Comparison of ENCODE assay signal across 20 mouse cellular contexts in the genomic region with DNA sequence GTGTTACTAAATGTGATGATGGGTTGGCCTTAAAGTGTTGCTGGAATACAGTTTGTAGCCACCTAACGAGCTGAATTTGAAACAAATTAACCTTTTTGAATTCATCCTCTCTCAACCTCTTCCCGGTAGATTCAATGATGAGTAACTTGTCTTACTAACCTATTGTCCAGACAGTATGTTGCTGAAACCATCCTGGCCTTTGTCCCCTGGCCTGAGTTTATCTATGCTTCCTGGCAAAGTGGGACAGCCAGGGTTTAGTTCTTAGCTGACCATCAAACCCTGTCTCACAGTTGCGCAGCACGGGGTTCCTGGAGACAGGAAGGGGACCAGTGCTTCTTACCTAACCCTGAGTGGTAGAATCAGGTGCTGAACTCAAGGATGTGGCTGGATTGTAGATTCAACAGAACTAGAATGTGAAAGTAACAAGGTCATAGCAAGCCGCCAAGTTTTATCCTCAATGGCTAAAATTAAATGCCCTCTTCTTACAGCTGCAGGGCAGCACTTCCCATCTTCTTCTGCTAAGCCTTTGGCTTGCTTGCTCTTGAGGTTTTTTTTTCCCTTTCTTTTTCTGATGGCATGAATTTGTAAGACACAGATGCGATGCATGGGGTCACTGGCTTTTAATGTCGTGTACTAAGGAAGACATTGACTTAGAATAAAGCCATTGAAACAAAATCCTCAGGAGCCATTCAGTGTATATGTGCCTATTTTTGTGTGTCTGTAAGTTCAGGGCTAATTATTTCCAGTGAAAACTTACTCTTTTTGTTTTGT. TPM values are rescaled to one million over a fixed set of nuclear protein-coding genes. Genes with fewer than 3 reads are reported as not detected.
DNase-seq lines count a peak whose midpoint lies in the region; ATAC-seq and TF ChIP-seq lines count a peak whose summit lies in the region.
"Had no signal": no experiment of that assay in that cellular context is flagged by ENCODE, and none has a peak within 500 bp of the region (broad histone marks: within the 10 kb centered on the region; RNA-seq: fewer than 3 reads in every experiment).

No protein-coding gene starts in this region.

- H3K36me3 ChIP-seq in heart, embryonic 16.5 days (ENCODE audit: control insufficient read depth, insufficient read depth), result no peaks in the 10 kb centered on the region
- H3K36me3 ChIP-seq in liver, embryonic 15.5 days (replicated peaks), result no peaks in the 10 kb centered on the region
- H3K36me3 ChIP-seq in ES-E14 (ENCODE audit: control insufficient read depth, insufficient read depth, low read length, poor library complexity, severe bottlenecking), result no peaks in the 10 kb centered on the region
- peaks cover 10% of the 10 kb centered on the region for H3K36me3 ChIP-seq in midbrain, embryonic 10.5 days
- H3K36me3 ChIP-seq: embryonic facial prominence, embryonic 15.5 days; limb, embryonic 15.5 days; lung, embryonic 15.5 days had no signal

- no peak for ATAC-seq in heart, embryonic 16.5 days (replicated peaks; ENCODE audit: extremely low read depth, insufficient read depth, low FRiP score)
- no peak for ATAC-seq in liver, embryonic 15.5 days (ENCODE audit: insufficient read depth)
- ATAC-seq: forebrain, embryonic 14.5 days; hindbrain, postnatal 0 days; intestine, embryonic 16.5 days had no signal

- 75% methylated on average over 7 of the region's 7 CpGs for WGBS in heart, embryonic 16.5 days
- WGBS in liver, embryonic 15.5 days (ENCODE audit: insufficient replicate concordance), result 58% methylated on average over 7 of the region's 7 CpGs
- 75% methylated on average over 7 of the region's 7 CpGs for WGBS in midbrain, embryonic 10.5 days

- H3K4me1 ChIP-seq in heart, embryonic 16.5 days (ENCODE audit: control insufficient read depth, insufficient read depth, low read length), result peaks cover 39% of the 10 kb centered on the region
- peaks cover 51% of the 10 kb centered on the region for H3K4me1 ChIP-seq in liver, embryonic 15.5 days (replicated peaks)
- H3K4me1 ChIP-seq in ES-E14 (ENCODE audit: control insufficient read depth in 2 of 2, insufficient read depth in 2 of 2, low read length in 2 of 2, poor library complexity in 1 of 2), result peaks cover 0 to 22% of the 10 kb centered on the region in 2 experiments; a peak in 2 of 4 replicates
- peaks cover 27% of the 10 kb centered on the region for H3K4me1 ChIP-seq in brown adipose tissue, adult 24 weeks (ENCODE audit: control insufficient read depth, insufficient read depth, insufficient read length, low read length)
- peaks cover 72% of the 10 kb centered on the region for H3K4me1 ChIP-seq in midbrain, embryonic 10.5 days

- H3K9ac ChIP-seq in heart, embryonic 16.5 days (ENCODE audit: low read length), result no peak overlapping the region
- no peak overlapping the region for H3K9ac ChIP-seq in liver, embryonic 15.5 days
- H3K9ac ChIP-seq in ES-E14 (ENCODE audit: insufficient read depth, low read depth, low read length, poor library complexity, severe bottlenecking), result no peak overlapping the region
- H3K9ac ChIP-seq: embryonic facial prominence, embryonic 15.5 days; limb, embryonic 15.5 days; lung, embryonic 15.5 days had no signal

- no peak overlapping the region for H3K4me3 ChIP-seq in heart, embryonic 16.5 days (ENCODE audit: low read length)
- H3K4me3 ChIP-seq in liver, embryonic 15.5 days (replicated peaks), result no peak overlapping the region
- no peak overlapping the region for H3K4me3 ChIP-seq in ES-E14 (ENCODE audit: insufficient read depth in 1 of 2, low read depth in 1 of 2, low read length in 2 of 2, poor library complexity in 1 of 2, severe bottlenecking in 1 of 2)
- H3K4me3 ChIP-seq in brown adipose tissue, adult 24 weeks (ENCODE audit: insufficient read depth, low read depth, low read length), result no peak overlapping the region
- no peak overlapping the region for H3K4me3 ChIP-seq in midbrain, embryonic 10.5 days
- H3K4me3 ChIP-seq: embryonic facial prominence, embryonic 15.5 days; hindbrain, embryonic 10.5 days; limb, embryonic 15.5 days; lung, embryonic 15.5 days had no signal

- no peak for DNase-seq in heart, postnatal 4 days
- DNase-seq in liver (no peak), ES-E14 (ENCODE audit: low read depth, low spot score) (no peak)
- no peak for DNase-seq in midbrain, embryonic 10.5 days (ENCODE audit: low spot score)
- DNase-seq: adrenal gland, postnatal 25 days; cerebellum, adult 11 months; cerebellum, adult 9-11 months; left cerebral cortex, postnatal 4 days; midbrain, embryonic 14.5 days had no signal

- peak overlapping the region; percentile 39 for H3K27ac ChIP-seq in heart, embryonic 16.5 days (ENCODE audit: low read length)
- no peak overlapping the region; the same call in 1 of the 2 replicates for H3K27ac ChIP-seq in liver, embryonic 15.5 days (replicated peaks)
- H3K27ac ChIP-seq in ES-E14 (ENCODE audit: insufficient read depth, low read depth, low read length, poor library complexity, severe bottlenecking), result no peak overlapping the region
- 0 out of 2 replicates have a peak overlapping the region, but pooled peaks have one; percentile 18 for H3K27ac ChIP-seq in brown adipose tissue, adult 24 weeks (replicated peaks; ENCODE audit: low read depth, low read length)
- no peak overlapping the region for H3K27ac ChIP-seq in midbrain, embryonic 10.5 days (replicated peaks)
- H3K27ac ChIP-seq: embryonic facial prominence, embryonic 15.5 days; hindbrain, embryonic 10.5 days; hindbrain, postnatal 0 days; limb, embryonic 15.5 days; lung, embryonic 15.5 days; stomach, postnatal 0 days had no signal

- H3K9me3 ChIP-seq in heart, embryonic 16.5 days (replicated peaks; ENCODE audit: control insufficient read depth, low read length), result no peaks in the 10 kb centered on the region
- H3K9me3 ChIP-seq in liver, embryonic 15.5 days (replicated peaks), result no peaks in the 10 kb centered on the region
- no peaks in the 10 kb centered on the region for H3K9me3 ChIP-seq in ES-E14 (ENCODE audit: control insufficient read depth, insufficient read depth, low read depth, low read length)
- no peaks in the 10 kb centered on the region for H3K9me3 ChIP-seq in midbrain, embryonic 10.5 days (replicated peaks)
- H3K9me3 ChIP-seq: embryonic facial prominence, embryonic 15.5 days; hindbrain, embryonic 10.5 days; limb, embryonic 15.5 days; lung, embryonic 15.5 days had no signal

- H3K4me2 ChIP-seq in heart, embryonic 16.5 days (ENCODE audit: low read depth, low read length), result peak overlapping the region; percentile 28
- H3K4me2 ChIP-seq in liver, embryonic 15.5 days, result peak overlapping the region; percentile 10; the same call in 1 of the 2 replicates
- H3K4me2 ChIP-seq: embryonic facial prominence, embryonic 15.5 days; limb, embryonic 15.5 days; lung, embryonic 15.5 days had no signal

- in situ Hi-C loops in ES-E14 (cut with MboI; ENCODE audit: low sequenced_read_pairs in 2 of 2, unreplicated experiment in 2 of 2), result no loop called here

- no peaks in the 10 kb centered on the region for H3K27me3 ChIP-seq in heart, embryonic 16.5 days (ENCODE audit: control insufficient read depth, insufficient read depth, low read length)
- peaks cover 62% of the 10 kb centered on the region for H3K27me3 ChIP-seq in liver, embryonic 15.5 days
- H3K27me3 ChIP-seq in midbrain, embryonic 10.5 days (ENCODE audit: low read depth, poor library complexity, severe bottlenecking), result no peaks in the 10 kb centered on the region
- H3K27me3 ChIP-seq: embryonic facial prominence, embryonic 15.5 days; limb, embryonic 15.5 days; lung, embryonic 15.5 days had no signal

TF ChIP-seq in ES-E14, 5 proteins besides CTCF, POLR2A, EP300 and RAD21:
- TF ChIP-seq ZNF384 (IDR thresholded peaks at IDR 0.05; ENCODE audit: low read depth, low read length), result peak; percentile 55; the same call in 1 of the 2 replicates
- no peak for TF ChIP-seq CHD2 (IDR thresholded peaks at IDR 0.05; ENCODE audit: low read depth, low read length)
- TF ChIP-seq MAFK (IDR thresholded peaks at IDR 0.05; ENCODE audit: insufficient read depth, low read depth, low read length), result no peak
- TF ChIP-seq HCFC1 (IDR thresholded peaks at IDR 0.05; ENCODE audit: borderline replicate concordance, insufficient read depth, low read length), result no peak
- TF ChIP-seq ZC3H11A (IDR thresholded peaks at IDR 0.05; ENCODE audit: borderline replicate concordance, low read depth, low read length), result no peak

RNA-seq across cellular contexts. Expression of a gene that starts 7.2 kb away (rescaled TPM):
- polyA plus RNA-seq in heart, embryonic 16.5 days (2015; fragmentation: Nextera tagmentation; extraction: Ambion mirVana), result 14.2 and 17.0 TPM in 2 replicates
- total RNA-seq in heart, postnatal 4 days (2021), result 10 to 100 TPM; 37.9 to 50.7 TPM
- polyA plus RNA-seq in liver, embryonic 15.5 days (2015; fragmentation: Nextera tagmentation; extraction: Ambion mirVana), result 46.4 and 50.4 TPM in 2 replicates
- 28.6 and 35.8 TPM in 2 replicates for total RNA-seq in ES-E14 (2012; rRNA removed)
- polyA plus RNA-seq in brown adipose tissue, adult 24 weeks (2012; ENCODE audit: insufficient read depth, insufficient read length, missing spikeins), result 35.6 and 57.0 TPM in 2 replicates
- 49.5 and 53.0 TPM in 2 replicates for polyA plus RNA-seq in midbrain, embryonic 10.5 days (2016; fragmentation: Nextera tagmentation; extraction: Ambion mirVana)

RNA-seq across cellular contexts. Expression of a gene that starts 7.5 kb away (rescaled TPM):
- 51.8 and 58.3 TPM in 2 replicates for polyA plus RNA-seq in heart, embryonic 16.5 days (2015; fragmentation: Nextera tagmentation; extraction: Ambion mirVana)
- 10 to 100 TPM; 29.7 to 31.2 TPM for total RNA-seq in heart, postnatal 4 days (2021)
- 33.5 and 33.7 TPM in 2 replicates for polyA plus RNA-seq in liver, embryonic 15.5 days (2015; fragmentation: Nextera tagmentation; extraction: Ambion mirVana)
- total RNA-seq in ES-E14 (2012; rRNA removed), result 19.0 and 29.7 TPM in 2 replicates
- 41.2 and 41.5 TPM in 2 replicates for polyA plus RNA-seq in brown adipose tissue, adult 24 weeks (2012; ENCODE audit: insufficient read depth, insufficient read length, missing spikeins)
- polyA plus RNA-seq in midbrain, embryonic 10.5 days (2016; fragmentation: Nextera tagmentation; extraction: Ambion mirVana), result 71.2 and 72.5 TPM in 2 replicates

RNA-seq across cellular contexts. Expression of a gene that starts 47.7 kb away (rescaled TPM):
- 10.8 and 11.4 TPM in 2 replicates for polyA plus RNA-seq in heart, embryonic 16.5 days (2015; fragmentation: Nextera tagmentation; extraction: Ambion mirVana)
- 10 to 100 TPM; 15.5 to 15.7 TPM for total RNA-seq in heart, postnatal 4 days (2021)
- polyA plus RNA-seq in liver, embryonic 15.5 days (2015; fragmentation: Nextera tagmentation; extraction: Ambion mirVana), result 32.8 and 34.7 TPM in 2 replicates
- 35.6 and 38.8 TPM in 2 replicates for total RNA-seq in ES-E14 (2012; rRNA removed)
- polyA plus RNA-seq in brown adipose tissue, adult 24 weeks (2012; ENCODE audit: insufficient read depth, insufficient read length, missing spikeins), result 0.96 and 4.1 TPM in 2 replicates
- polyA plus RNA-seq in midbrain, embryonic 10.5 days (2016; fragmentation: Nextera tagmentation; extraction: Ambion mirVana), result 38.3 and 39.0 TPM in 2 replicates

Comparison
In these comparisons a context has a peak if more than half of its experiments do, and no peak if none do; other contexts are left out.
1. H3K27ac ChIP-seq: peak in heart, embryonic 16.5 days (single experiment) and brown adipose tissue, adult 24 weeks (single experiment); none in liver, embryonic 15.5 days (single experiment), ES-E14 (single experiment) and midbrain, embryonic 10.5 days (single experiment).